Mouse (Mus musculus): ENCODE measurements around the gene Shroom4.
"Not testable (repeated sequence)": the region's sequence is repeated elsewhere in the genome, so short reads cannot be mapped to it uniquely, and the experiment has no call there.

Gene Shroom4

GRCm38 (mm10) chrX:6399626-6400397 lies at the start of gene Shroom4:
TSS of gene Shroom4 (plus strand) at chrX:6399854.
- DNase-seq (ENCODE audit: extremely low spot score), result peak; percentile 81

- DNase-seq (ENCODE audit: extremely low spot score), result no peak
Observed at GRCm38 (mm10) chrX:6356876-6357275, 42.8 kb upstream of the Shroom4 start.

GRCm38 (mm10) chrX:6357503-6358114 lies 42.0 kb upstream of the Shroom4 start:
- no peak for DNase-seq (ENCODE audit: extremely low spot score)

- no peak for DNase-seq (ENCODE audit: extremely low spot score)
Observed at GRCm38 (mm10) chrX:6368822-6369221, 30.8 kb upstream of the Shroom4 start.

- DNase-seq (ENCODE audit: extremely low spot score), result no peak
Observed at GRCm38 (mm10) chrX:6370706-6371105, 28.9 kb upstream of the Shroom4 start.

GRCm38 (mm10) chrX:6393861-6394260 lies 5.8 kb upstream of the Shroom4 start:
- no peak for DNase-seq (ENCODE audit: extremely low spot score)

GRCm38 (mm10) chrX:6399193-6399592 lies 461 bp upstream of the Shroom4 start:
- no peak for DNase-seq (ENCODE audit: extremely low spot score)

- peak; percentile 47 for DNase-seq (ENCODE audit: extremely low spot score)
Observed at GRCm38 (mm10) chrX:6400398-6401020, 855 bp downstream of the Shroom4 start.

GRCm38 (mm10) chrX:6402921-6403320 lies 3.3 kb downstream of the Shroom4 start:
- no peak for DNase-seq (ENCODE audit: extremely low spot score)

- no peak for DNase-seq (ENCODE audit: extremely low spot score)
Observed at GRCm38 (mm10) chrX:6409114-6409513, 9.5 kb downstream of the Shroom4 start.

GRCm38 (mm10) chrX:6415412-6415811 lies 15.8 kb downstream of the Shroom4 start:
- DNase-seq (ENCODE audit: extremely low spot score), result no peak

GRCm38 (mm10) chrX:6415936-6416335 lies 16.3 kb downstream of the Shroom4 start:
- no peak for DNase-seq (ENCODE audit: extremely low spot score)

GRCm38 (mm10) chrX:6418140-6418539 lies 18.5 kb downstream of the Shroom4 start:
- no peak for DNase-seq (ENCODE audit: extremely low spot score)

GRCm38 (mm10) chrX:6435260-6435659 lies 35.6 kb downstream of the Shroom4 start:
- no peak for DNase-seq (ENCODE audit: extremely low spot score)

GRCm38 (mm10) chrX:6446422-6446821 lies 46.8 kb downstream of the Shroom4 start:
- DNase-seq (ENCODE audit: extremely low spot score), result no peak

- peak; percentile 1 for DNase-seq (ENCODE audit: extremely low spot score)
Observed at GRCm38 (mm10) chrX:6448001-6448400, 48.3 kb downstream of the Shroom4 start.

GRCm38 (mm10) chrX:6453220-6453619 lies 53.6 kb downstream of the Shroom4 start:
- no peak for DNase-seq (ENCODE audit: extremely low spot score)

GRCm38 (mm10) chrX:6469251-6469650 lies 69.6 kb downstream of the Shroom4 start:
- not testable (repeated sequence) for DNase-seq (ENCODE audit: extremely low spot score)

GRCm38 (mm10) chrX:6472563-6472962 lies 72.9 kb downstream of the Shroom4 start:
- DNase-seq (ENCODE audit: extremely low spot score), result not testable (repeated sequence)

GRCm38 (mm10) chrX:6475177-6475576 lies 75.5 kb downstream of the Shroom4 start:
- DNase-seq (ENCODE audit: extremely low spot score), result no peak

GRCm38 (mm10) chrX:6482268-6482667 lies 82.6 kb downstream of the Shroom4 start:
- no peak for DNase-seq (ENCODE audit: extremely low spot score)

GRCm38 (mm10) chrX:6483817-6484216 lies 84.2 kb downstream of the Shroom4 start:
- peak; percentile 17 for DNase-seq (ENCODE audit: extremely low spot score)

GRCm38 (mm10) chrX:6490433-6490832 lies 90.8 kb downstream of the Shroom4 start:
- DNase-seq (ENCODE audit: extremely low spot score), result no peak
